Mouse (Mus musculus): ENCODE results near the gene Ehd2.

GRCm38 (mm10) chr7:16010649-16011048 is 43.3 kb upstream of the Ehd2 start:
- TF ChIP-seq CTCF (IDR thresholded peaks at IDR 0.05; ENCODE audit: low read depth, low read length) = no peak
- no peak for TF ChIP-seq GATA1 (IDR thresholded peaks at IDR 0.05; ENCODE audit: borderline replicate concordance, low read length)
- TF ChIP-seq TAL1 (conservative IDR thresholded peaks at IDR 0.05; ENCODE audit: low read depth, low read length) = no peak
